Mouse (Mus musculus) bone marrow, adult 2 months (tissue): Measurements from ENCODE around the gene Eif2s1.

Experiments used
- CTCF ChIP-seq: fragments of 200-500 bp; IDR thresholded peaks from 2 replicates; pipeline ENCODE4 v1.5.1; 2011; ENCODE audit warnings: low read length, control low read depth; ENCODE audit not compliant: control insufficient read depth, insufficient read depth
- POLR2A ChIP-seq: fragments of 200-500 bp; IDR thresholded peaks from 2 replicates; pipeline ENCODE4 v1.6.1; 2011; ENCODE audit warnings: low read depth, mild to moderate bottlenecking, control low read depth, low read length, borderline replicate concordance; ENCODE audit not compliant: control insufficient read depth

DNA sequence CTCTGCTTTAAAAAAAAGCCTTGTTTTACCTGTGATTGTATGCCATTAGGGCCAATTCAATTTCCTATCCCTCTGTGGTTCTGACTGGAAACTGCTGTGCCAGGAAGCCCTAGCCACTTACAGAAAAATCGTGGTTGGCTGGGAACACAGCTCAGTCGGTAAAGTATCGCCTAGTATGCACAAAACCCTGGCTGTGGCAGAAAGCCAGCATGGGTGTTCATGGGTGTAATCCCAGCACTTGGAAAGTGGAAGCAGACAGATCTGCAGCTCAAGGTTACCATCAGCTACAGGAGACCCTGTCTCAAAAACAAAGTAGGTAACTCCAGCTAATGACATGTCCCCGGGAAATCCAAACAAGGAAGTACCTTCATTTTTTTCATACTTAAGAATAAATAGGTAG lies 21.7 kb upstream of the Eif2s1 start:
- no peak for TF ChIP-seq CTCF
- TF ChIP-seq POLR2A, result no peak
